Mouse (Mus musculus) stomach, embryonic 16.5 days (tissue): ENCODE results near the gene Ppfibp2. TPM values are rescaled to one million over a fixed set of nuclear protein-coding genes. Genes with fewer than 3 reads are reported as not detected.
A peak's percentile ranks its signal among the peaks of the same experiment; 100 is the strongest.

ENCODE experiments used
- ATAC-seq: fragments of 200-750 bp; cut with Nextera tagmentation; 2 replicates; pipeline ENCODE4 v1.8.0; 2017; ENCODE audit warnings: moderate number of reproducible peaks, moderate TSS enrichment; ENCODE audit not compliant: insufficient read depth, low FRiP score
- H3K27ac ChIP-seq: fragments of 300-500 bp; sonication (generic); 2 replicates; pipeline ENCODE4 v1.5.1; 2014; ENCODE audit warnings: low read length
- H3K27me3 ChIP-seq: fragments of 300-500 bp; sonication (generic); 2 replicates; pipeline ENCODE4 v1.6.1; 2014; ENCODE audit warnings: low read length, control low read depth, mixed read lengths; ENCODE audit not compliant: control insufficient read depth, insufficient read depth
- H3K36me3 ChIP-seq: fragments of 300-500 bp; sonication (generic); 2 replicates; pipeline ENCODE4 v1.6.1; 2014; ENCODE audit warnings: low read length; ENCODE audit not compliant: control insufficient read depth, insufficient read depth
- H3K4me1 ChIP-seq: fragments of 300-500 bp; sonication (generic); 2 replicates; pipeline ENCODE4 v1.6.1; 2014; ENCODE audit warnings: low read length, control low read depth, mixed read lengths; ENCODE audit not compliant: control insufficient read depth, insufficient read depth
- H3K4me2 ChIP-seq: fragments of 300-500 bp; sonication (generic); 2 replicates; pipeline ENCODE4 v1.6.1; 2014; ENCODE audit warnings: low read depth, low read length, mixed read lengths
- H3K4me3 ChIP-seq: fragments of 300-500 bp; sonication (generic); replicated peaks from 2 replicates; pipeline ENCODE4 v1.5.1; 2014; ENCODE audit warnings: mild to moderate bottlenecking, low read length
- H3K9ac ChIP-seq: fragments of 300-500 bp; sonication (generic); 2 replicates; pipeline ENCODE4 v1.6.1; 2014; ENCODE audit warnings: low read length
- H3K9me3 ChIP-seq: fragments of 300-500 bp; sonication (generic); replicated peaks from 2 replicates; pipeline ENCODE4 v1.6.1; 2016; ENCODE audit warnings: low read length, control low read depth; ENCODE audit not compliant: control insufficient read depth
- WGBS: fragments of 180-500 bp; shearing (Covaris S2); extraction: QIAGEN DNeasy Blood & Tissue Kit; methylation state at CpG from one replicate; pipeline ENCODE4 v1.1.7; 2014; 5-methylcytosine and 5-hydroxymethylcytosine counted together
- polyA plus RNA-seq: library from polyadenylated mRNA; unstranded; fragments of >200 nt; fragmentation: Nextera tagmentation; extraction: Ambion mirVana; gene quantifications from 2 replicates; pipeline ENCODE4 v1.2.1, GENCODE M21; 2015

Ppfibp2 gene
- polyA plus RNA-seq: 20.3 and 24.6 TPM in 2 replicates

- Histone ChIP-seq H3K9ac (peak within 1 kb of the TSS; percentile 71), H3K36me3 (no peaks in the 10 kb centered on the region), H3K27me3 (no peaks in the 10 kb centered on the region), H3K27ac (peak within 1 kb of the TSS; percentile 76), H3K4me2 (peak within 1 kb of the TSS; percentile 94), H3K4me1 (peaks cover 2% of the 10 kb centered on the region; the same call in 1 of the 2 replicates), H3K9me3 (no peaks in the 10 kb centered on the region), H3K4me3 (peak within 1 kb of the TSS; percentile 64)
- peak; percentile 97 for ATAC-seq
- under 1% methylated on average over 24 of the region's 24 CpGs for WGBS
Measured at GRCm38 (mm10) chr7:107594857-107595402, at the start of gene Ppfibp2. Ppfibp2 (plus strand) TSS chr7:107595207.

- Histone ChIP-seq H3K27ac (no peak overlapping the region), H3K4me3 (no peak overlapping the region), H3K27me3 (no peaks in the 10 kb centered on the region), H3K36me3 (no peaks in the 10 kb centered on the region), H3K4me1 (no peaks in the 10 kb centered on the region), H3K4me2 (no peak overlapping the region), H3K9ac (no peak overlapping the region), H3K9me3 (no peaks in the 10 kb centered on the region)
- 84% methylated on average over 3 of the region's 3 CpGs for WGBS
- no peak for ATAC-seq
Measured at GRCm38 (mm10) chr7:107547872-107548271, 47.1 kb upstream of the Ppfibp2 start.

GRCm38 (mm10) chr7:107553461-107553860, 41.5 kb upstream of the Ppfibp2 start:
- Histone ChIP-seq H3K36me3 (no peaks in the 10 kb centered on the region), H3K27ac (no peak overlapping the region), H3K9me3 (no peaks in the 10 kb centered on the region), H3K4me2 (no peak overlapping the region), H3K4me3 (no peak overlapping the region), H3K4me1 (no peaks in the 10 kb centered on the region), H3K27me3 (no peaks in the 10 kb centered on the region), H3K9ac (no peak overlapping the region)
- no peak for ATAC-seq
- 50% methylated on average over 1 of the region's 1 CpGs for WGBS

- Histone ChIP-seq H3K4me2 (no peak overlapping the region), H3K4me1 (no peaks in the 10 kb centered on the region), H3K4me3 (no peak overlapping the region), H3K27me3 (no peaks in the 10 kb centered on the region), H3K9me3 (no peaks in the 10 kb centered on the region), H3K36me3 (no peaks in the 10 kb centered on the region), H3K27ac (no peak overlapping the region), H3K9ac (no peak overlapping the region)
- no peak for ATAC-seq
- 82% methylated on average over 3 of the region's 3 CpGs for WGBS
Measured at GRCm38 (mm10) chr7:107555906-107556305, 39.1 kb upstream of the Ppfibp2 start.

- no peaks in the 10 kb centered on the region for H3K4me1 ChIP-seq
- no peak overlapping the region for H3K4me2 ChIP-seq
- no peak overlapping the region for H3K4me3 ChIP-seq
- no peaks in the 10 kb centered on the region for H3K36me3 ChIP-seq
- no peak overlapping the region for H3K9ac ChIP-seq
- H3K9me3 ChIP-seq: no peaks in the 10 kb centered on the region
- ATAC-seq: no peak
- H3K27ac ChIP-seq: no peak overlapping the region
- H3K27me3 ChIP-seq: no peaks in the 10 kb centered on the region
- WGBS: 51% methylated on average over 2 of the region's 2 CpGs
Measured at GRCm38 (mm10) chr7:107560675-107561074, 34.3 kb upstream of the Ppfibp2 start.

- no peaks in the 10 kb centered on the region for H3K27me3 ChIP-seq
- H3K4me3 ChIP-seq: no peak overlapping the region
- H3K4me2 ChIP-seq: no peak overlapping the region
Measured at GRCm38 (mm10) chr7:107561584-107561983, 33.4 kb upstream of the Ppfibp2 start.

GRCm38 (mm10) chr7:107563727-107564126, 31.3 kb upstream of the Ppfibp2 start:
- 35% methylated on average over 2 of the region's 2 CpGs for WGBS
- H3K36me3 ChIP-seq: no peaks in the 10 kb centered on the region
- ATAC-seq: no peak
- H3K4me3 ChIP-seq: no peak overlapping the region
- H3K9ac ChIP-seq: no peak overlapping the region
- H3K4me2 ChIP-seq: no peak overlapping the region
- no peak overlapping the region for H3K27ac ChIP-seq
- no peaks in the 10 kb centered on the region for H3K9me3 ChIP-seq
- peaks cover 4% of the 10 kb centered on the region; the same call in 1 of the 2 replicates for H3K4me1 ChIP-seq
- no peaks in the 10 kb centered on the region for H3K27me3 ChIP-seq

More at GRCm38 (mm10) chr7:107561584-107561983, 33.4 kb upstream of the Ppfibp2 start:
- H3K27ac ChIP-seq: no peak overlapping the region
- no peak for ATAC-seq
- no peaks in the 10 kb centered on the region for H3K9me3 ChIP-seq
- H3K9ac ChIP-seq: no peak overlapping the region
- WGBS: 72% methylated on average over 3 of the region's 3 CpGs
- H3K36me3 ChIP-seq: no peaks in the 10 kb centered on the region
- H3K4me1 ChIP-seq: peaks cover 2% of the 10 kb centered on the region; the same call in 1 of the 2 replicates

GRCm38 (mm10) chr7:107567261-107567671, 27.7 kb upstream of the Ppfibp2 start, which contains the start of gene Olfml1:
Olfml1 (plus strand) TSS chr7:107567446.
- peaks cover 4% of the 10 kb centered on the region; the same call in 1 of the 2 replicates for H3K4me1 ChIP-seq
- H3K9ac ChIP-seq: peak within 1 kb of the TSS; percentile 64
- WGBS: 28% methylated on average over 7 of the region's 7 CpGs
- 0 out of 2 replicates have a peak, but pooled peaks cover 4% of the 10 kb centered on the region for H3K36me3 ChIP-seq
- peak within 1 kb of the TSS; percentile 46 for H3K4me3 ChIP-seq
- H3K9me3 ChIP-seq: no peaks in the 10 kb centered on the region; the same call in 1 of the 2 replicates
- peak within 1 kb of the TSS; percentile 88 for H3K27ac ChIP-seq
- H3K27me3 ChIP-seq: no peaks in the 10 kb centered on the region
- peak; percentile 94 for ATAC-seq
- H3K4me2 ChIP-seq: peak within 1 kb of the TSS; percentile 56

GRCm38 (mm10) chr7:107567674-107568073, 27.3 kb upstream of the Ppfibp2 start:
- Histone ChIP-seq H3K9ac (peak overlapping the region; percentile 64), H3K36me3 (0 out of 2 replicates have a peak, but pooled peaks cover 4% of the 10 kb centered on the region), H3K4me1 (peaks cover 4% of the 10 kb centered on the region; the same call in 1 of the 2 replicates), H3K27me3 (no peaks in the 10 kb centered on the region), H3K9me3 (no peaks in the 10 kb centered on the region; the same call in 1 of the 2 replicates), H3K4me2 (peak overlapping the region; percentile 56), H3K27ac (peak overlapping the region; percentile 88), H3K4me3 (peak overlapping the region; percentile 46)
- no peak for ATAC-seq
- WGBS: 45% methylated on average over 5 of the region's 5 CpGs
